Mouse (Mus musculus) kidney, adult 11 months (tissue): ENCODE measurements around the gene Ccdc3.

ENCODE experiments used
- DNase-seq: peaks from one replicate; pipeline ENCODE4 v3.0.0; 2022

Ccdc3 gene

DNA sequence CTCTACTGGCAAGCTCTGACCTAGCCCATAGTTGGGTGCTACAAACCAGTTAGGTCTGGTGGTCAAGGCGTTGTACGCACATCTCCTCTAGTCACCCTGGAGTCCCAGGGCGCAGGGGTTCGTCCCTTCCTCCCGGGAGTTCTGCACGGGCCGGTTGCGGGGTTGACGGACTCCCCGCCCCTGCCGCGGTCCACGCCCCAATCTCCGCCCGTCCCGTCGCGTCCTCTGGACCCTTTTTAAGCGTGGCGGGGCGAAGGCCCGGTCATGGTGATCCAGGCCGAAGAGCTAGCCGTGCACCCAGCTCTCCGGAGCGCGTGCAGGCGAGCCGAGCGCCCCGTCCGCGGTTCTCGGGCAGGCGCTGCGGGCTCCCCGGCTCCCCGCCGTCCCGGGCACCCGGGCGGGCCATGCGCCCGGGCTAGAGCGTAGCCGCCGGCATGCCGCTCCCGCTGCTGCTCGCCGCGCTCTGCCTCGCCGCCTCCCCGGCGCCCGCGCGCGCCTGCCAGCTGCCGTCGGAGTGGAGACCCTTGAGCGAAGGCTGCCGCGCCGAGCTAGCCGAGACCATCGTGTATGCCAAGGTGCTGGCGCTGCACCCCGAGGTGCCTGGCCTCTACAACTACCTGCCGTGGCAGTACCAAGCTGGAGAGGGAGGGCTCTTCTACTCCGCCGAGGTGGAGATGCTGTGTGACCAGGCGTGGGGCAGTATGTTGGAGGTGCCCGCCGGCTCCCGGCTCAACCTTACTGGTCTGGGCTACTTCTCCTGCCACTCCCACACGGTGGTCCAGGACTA, at the start of gene Ccdc3:
Gene Ccdc3, plus strand, starts transcription at position 277 of the 787 bp plus-strand sequence.
- DNase-seq: peak; percentile 7

DNA sequence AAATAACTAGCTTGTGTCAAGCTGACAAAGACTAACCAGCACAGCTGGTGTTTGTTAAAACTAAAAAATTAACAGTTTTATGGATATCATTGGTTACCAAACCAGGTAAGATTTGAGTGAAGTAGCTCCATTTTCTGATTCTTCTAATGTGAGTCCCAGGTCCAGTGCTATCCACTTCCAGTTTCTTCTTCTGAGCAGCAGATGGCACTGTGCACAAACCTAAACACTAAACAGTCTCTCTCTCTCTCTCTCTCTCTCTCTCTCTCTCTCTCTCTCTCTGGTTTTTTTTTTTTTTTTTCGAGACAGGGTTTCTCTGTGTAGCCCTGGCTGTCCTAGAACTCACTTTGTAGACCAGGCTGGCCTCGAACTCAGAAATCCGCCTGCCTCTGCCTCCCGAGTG, 47.2 kb upstream of the Ccdc3 start:
- peak; percentile 6 for DNase-seq

DNA sequence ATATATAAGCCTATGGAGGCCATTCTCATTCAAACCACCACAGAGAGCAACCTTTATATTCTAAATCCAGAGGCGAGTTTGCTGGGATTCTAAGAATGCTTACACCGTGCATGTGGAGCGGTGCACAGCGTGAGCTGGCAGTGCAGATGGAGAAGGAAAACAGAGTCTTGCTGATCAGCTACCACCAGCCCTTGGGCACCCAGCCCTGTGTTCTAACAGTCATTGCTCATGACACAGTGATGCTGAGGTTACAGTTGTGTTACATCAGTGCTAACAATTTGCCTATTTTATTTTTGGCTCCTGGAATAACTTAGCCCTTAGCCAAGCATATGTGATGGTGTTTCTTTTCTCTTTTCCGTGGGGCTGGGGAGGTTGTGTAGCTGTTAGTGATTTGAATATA, 42.7 kb upstream of the Ccdc3 start:
- no peak for DNase-seq

DNA sequence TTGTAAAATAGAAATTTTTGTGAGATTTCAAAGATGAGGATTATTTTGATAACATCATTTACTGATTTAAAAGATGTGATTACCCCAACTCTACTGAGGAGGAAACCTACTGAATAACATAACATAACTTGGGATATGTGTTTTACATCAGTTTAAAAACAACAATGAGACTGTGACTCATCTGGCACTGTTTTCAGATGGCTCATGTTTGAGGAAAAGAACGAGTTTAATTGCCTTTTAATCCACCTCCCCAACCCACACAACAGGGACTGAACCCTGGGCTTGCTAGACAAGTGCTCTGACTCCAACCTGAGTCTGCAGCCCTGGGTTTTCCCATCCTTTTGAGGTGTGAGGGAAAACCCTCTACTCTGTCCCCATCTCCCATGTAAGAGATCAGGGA, 42.3 kb upstream of the Ccdc3 start:
- DNase-seq: no peak

DNA sequence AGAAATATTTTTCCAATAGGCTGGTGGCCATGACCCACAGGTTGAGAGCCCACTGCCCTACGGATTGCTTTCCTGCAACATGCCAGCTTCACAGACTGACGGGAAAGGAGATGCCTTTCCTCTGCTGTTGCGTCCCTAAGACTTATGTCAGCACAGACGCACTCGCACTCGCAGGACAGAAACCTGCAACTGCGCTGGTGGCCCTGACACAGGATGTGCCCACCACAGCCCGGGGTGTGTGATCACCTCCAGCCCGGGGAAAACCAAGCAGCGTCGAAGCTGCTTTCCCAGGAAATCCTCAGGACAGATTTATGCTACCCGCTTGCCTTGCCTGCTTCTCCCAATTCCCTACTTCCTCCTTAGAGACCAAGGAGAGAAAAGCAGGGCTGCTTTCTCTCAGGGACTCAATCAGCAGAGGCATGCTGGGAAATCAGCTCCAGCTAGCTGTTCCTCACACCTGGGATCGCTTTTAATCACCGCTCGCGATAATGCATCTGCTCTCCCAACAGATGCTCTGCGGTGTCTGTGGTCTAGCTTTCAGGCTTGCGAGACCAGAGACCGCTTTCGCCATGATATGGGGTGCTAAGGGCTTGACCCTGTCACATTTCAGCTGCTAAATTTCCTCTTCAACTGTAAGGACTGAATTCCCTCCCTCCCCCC, 39.7 kb upstream of the Ccdc3 start:
- DNase-seq: no peak

DNA sequence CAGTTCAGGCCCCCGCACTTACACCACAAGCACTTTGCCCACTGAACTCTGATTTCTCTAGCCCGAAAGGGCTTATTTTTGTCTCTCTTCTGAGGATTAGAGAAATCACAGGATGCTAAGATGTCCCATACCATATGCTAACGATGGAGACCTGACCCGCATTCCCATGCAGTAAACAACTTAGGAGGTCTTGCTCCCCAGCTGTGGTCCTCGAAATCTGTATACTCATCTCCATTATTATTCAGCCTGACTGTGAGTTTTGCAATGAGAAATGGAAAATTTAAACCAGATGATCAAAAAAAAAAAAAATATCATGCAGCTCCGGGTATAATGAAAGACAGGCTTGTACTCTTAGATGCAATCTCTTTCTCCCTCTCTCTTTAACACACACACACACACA, 38.4 kb upstream of the Ccdc3 start:
- no peak for DNase-seq

DNA sequence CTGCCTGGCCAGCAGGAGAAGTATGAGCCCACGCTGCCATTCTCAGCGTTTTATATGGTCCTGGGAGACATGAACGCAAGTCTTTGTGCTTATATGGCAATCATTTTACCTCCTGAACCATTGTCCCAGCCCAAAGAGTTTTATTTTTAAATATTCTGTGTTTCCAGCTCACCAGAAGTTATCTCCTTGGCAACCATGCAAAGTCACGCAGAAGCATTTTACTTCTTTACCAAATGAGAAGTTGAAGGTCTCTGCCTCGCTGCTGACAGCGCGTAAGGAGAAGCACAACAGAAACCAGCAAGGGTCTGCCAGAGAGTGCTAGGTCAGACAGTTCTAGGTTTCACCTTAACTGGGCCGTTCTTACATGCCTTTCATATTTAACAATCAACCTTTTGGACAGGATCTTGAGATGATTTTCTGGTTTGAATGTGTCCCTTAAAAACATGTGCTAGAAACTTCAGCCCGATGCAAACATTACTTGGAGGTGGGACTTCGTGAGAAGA, 35.8 kb upstream of the Ccdc3 start:
- DNase-seq: no peak

DNA sequence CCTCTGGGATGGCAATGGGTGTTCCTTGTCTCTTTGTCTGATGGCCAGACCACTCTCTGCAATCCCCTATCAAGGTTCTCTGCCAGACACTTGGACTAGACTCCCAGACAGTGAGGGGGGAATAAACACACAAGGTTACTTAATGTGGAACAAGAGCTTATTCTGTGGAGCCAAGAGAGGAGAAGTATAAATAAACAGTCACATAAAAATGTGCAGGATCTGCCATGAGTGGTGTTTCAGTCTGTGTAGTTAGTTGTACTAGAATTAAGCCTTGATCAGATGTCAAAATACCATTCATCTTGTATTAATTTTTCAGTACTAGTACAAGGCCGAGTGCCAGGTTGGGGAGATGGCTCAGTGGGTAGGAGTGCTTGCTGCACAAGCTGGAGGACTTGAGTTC, 34.7 kb upstream of the Ccdc3 start:
- no peak for DNase-seq

DNA sequence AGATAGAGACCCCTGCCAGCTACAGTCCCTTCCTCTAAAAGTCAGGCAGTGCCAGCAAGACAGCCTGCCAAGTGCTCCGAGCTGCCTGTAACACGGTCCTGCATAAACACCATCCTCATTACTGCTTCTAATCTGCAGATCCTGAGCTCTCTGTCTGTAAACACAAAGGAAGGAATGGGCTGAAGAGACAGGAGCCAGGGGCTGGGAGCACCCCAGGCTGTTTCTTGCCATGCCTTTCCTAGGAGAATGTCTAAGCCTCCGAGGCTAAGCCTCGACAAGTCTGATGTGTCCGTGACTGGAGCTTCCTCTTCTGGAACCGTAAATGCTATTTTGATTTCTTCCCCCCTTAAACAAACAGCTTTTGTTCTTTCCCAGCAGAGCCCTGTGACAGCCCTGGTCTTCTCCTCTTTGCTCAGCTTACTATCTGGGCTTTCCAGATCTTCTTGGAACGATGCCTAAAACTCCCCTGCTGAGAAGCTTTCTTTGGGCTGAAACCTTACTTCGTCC, 24.7 kb upstream of the Ccdc3 start:
- DNase-seq: no peak

DNA sequence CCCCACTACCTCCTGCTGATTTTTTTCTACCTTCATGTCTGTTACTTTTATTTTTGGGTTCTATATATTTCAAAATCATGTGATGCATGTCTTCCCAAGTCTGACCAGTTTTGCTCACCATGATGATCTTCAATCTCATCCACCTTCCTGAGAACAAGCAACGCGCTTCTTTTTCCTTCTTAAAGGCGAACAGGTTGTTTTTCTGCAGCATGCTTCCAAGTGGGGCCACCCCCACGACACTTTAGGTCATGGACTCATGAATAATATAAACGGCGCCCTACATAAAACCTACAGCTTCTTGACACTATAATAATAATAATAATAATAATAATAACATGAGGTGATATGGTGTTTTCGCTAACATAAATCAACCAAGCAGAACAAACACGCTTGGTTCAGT, 23.2 kb upstream of the Ccdc3 start:
- no peak for DNase-seq

DNA sequence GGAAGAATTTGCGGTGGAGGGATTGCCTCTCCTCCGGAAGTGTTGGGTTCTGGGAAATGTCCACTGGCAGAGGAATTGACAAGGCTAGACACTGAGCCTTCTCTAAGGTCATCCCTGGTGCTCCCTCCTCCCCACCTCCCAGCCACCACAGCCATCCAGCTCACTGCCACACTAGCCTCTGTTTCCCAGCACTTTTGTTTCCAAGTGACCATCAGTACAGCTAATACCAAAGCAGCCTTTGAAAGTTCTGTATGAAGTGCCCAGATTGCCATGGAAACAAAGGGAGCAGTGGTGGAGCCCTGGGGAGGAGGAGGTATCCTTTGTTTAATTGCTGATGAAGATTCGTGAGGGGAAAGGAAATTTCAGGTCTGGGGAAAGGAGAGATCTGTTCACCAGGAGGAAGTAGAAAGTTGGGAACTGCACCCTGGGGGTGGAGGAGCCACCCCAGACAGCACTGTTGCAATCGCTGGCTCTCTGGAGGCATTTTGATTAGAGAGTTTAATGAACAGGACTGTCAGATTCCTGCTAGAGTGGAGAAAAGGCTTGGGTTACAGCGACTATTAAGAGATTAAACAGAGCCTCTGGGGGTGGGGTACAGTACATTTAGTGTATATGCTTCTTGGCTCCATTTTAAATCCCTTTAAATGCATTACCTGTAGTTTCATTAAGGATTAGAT, 20.6 kb upstream of the Ccdc3 start:
- DNase-seq: no peak

DNA sequence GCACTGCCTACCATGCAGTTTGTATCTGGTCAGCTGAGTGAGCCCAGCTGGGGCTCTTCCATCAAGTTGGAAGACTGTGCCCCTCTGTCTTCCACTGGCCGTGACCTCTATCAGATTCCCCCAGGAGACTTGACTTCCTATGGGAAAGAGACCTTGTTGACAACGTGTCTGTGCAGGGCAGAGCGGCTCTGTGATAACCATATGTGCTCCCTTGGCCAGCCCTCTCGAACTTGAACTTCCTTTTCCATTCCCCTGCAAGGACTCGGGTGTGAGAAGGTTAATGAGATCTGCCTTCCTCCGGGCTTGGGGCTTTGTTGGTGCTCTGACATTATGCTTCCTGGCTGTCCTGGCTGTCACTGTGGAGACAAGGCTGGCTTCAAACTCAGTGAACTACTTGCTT, 12.1 kb upstream of the Ccdc3 start:
- no peak for DNase-seq

DNA sequence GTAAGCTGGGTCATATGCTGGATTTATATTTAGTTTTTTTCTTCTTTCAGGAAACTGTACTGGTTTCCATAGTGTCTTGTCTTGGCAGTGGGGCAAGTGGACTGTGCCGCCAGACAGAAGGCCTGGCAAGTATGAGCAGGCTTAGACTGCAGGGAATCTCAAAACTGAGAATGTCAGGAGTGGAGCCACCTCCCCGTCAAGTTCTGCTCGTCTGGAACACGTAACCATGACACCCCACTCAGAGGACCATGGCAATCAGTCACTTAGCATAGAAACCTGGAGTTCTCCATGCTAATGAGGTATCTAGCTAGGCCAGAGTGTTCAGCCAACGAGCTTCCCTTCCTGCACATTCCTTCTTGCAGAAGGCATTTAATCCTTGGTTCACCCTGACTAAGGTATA, 10.2 kb upstream of the Ccdc3 start:
- DNase-seq: no peak

DNA sequence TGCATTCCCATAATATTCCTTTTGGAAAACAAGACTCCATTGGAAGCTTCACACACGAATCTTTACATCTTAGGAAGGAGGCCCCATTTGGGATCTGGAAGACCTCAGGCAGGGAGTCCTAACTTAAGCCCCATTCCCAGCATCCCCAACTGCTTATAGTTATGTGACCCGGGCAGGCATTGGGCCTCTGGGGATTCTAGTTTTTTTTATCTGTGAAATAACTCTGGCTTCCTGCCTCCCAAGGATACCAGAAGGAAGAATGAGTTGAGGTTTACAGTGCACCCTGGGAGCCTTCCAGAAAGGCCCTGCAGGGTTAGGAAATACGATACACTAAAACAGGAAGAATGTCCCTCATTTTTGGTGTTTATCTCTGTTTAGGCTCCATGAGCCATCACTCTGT, 8.5 kb upstream of the Ccdc3 start:
- DNase-seq: peak; percentile 6

DNA sequence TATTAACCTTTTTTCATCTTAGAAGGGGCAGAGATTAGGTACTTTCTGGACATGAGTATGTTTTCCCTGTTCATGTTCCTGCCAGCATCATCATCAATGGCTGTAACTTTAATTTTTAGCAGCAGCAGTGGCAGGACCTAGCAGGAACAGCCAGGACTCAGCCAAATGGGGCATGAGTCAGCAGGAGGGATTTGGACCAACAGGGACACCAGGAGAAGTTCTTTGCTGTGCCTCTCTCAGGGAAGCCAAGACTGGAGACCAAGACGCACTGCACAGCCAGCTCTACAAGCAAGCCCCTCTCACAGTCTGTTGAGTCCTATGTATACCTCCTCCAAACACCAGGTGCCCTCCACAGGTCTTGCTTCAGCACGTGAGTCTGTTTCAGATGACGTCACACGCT, 5.5 kb upstream of the Ccdc3 start:
- DNase-seq: no peak

DNA sequence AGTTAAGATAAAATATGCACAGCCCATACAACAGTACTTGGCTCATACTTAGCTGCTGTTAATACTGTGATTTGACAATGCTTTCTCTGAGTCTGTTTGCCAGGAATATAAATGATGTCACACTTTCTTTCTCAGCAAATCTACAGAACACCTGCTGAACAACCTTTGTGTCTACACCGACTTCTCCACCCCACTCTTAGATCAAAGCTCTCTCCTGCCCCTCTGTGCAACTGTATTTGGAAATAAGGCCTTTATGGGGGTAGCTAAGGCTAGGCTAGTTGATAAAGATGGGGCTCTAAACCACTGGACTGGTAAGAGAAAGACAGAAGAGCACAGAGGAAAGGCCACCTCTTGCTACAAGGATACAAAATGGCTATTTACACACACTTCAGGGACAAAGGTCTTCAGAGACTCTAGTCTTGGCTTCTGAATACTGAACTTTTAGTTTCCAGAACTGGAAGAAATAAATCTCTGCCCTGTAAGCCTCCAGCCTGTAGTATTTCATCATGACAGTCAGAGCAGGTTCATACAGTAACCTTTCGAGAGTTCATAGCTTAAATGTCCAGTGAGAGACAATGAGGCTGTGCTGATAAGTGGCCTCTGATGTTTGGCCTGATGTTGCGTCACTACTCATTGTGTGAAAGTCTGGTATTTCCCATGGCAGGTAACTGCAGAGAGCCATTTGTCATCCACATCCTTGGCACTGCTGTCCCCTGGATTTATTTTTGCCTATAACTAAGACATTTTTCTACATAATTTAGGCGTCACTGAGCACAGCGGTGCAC, 2.4 kb upstream of the Ccdc3 start:
- peak; percentile 14 for DNase-seq

DNA sequence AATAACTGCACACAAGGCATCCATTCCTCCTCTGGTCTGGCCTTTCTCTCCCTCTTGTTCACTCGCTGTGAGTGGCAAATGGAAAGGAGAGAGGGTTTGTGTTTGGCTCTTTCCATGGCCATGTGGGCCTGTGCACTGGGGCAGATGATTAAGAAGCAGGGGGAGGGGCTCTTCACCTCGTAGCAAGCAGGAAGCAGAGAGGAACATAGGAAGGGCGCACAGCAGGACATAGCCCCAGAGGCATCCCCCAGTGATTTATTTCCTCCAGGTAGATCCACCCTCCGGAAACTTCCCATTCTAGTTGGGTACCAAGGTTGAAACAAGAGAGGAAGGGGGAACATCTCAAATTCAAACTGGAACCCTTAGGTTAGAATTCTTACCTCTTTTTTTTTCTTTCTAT, 2.4 kb downstream of the Ccdc3 start:
- no peak for DNase-seq

DNA sequence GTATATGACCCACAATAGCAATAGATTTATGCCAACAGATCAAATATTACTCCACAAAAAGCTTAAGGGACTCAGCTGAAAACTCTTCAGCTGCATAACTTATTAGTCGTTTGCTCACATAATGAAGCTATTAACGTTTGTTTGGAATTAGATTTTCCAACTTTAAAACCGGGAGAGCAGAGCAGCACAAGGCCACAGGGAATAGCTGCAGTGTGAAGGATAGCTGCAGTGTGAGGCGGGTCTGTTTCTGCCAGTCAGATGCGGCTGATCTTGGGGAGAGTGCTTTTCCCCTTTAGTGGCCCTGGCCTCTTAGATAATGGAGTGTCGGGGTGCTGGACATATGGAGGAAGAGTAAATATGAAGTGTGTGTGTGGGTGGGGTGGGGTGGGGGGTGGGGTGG, 6.9 kb downstream of the Ccdc3 start:
- DNase-seq: no peak

DNA sequence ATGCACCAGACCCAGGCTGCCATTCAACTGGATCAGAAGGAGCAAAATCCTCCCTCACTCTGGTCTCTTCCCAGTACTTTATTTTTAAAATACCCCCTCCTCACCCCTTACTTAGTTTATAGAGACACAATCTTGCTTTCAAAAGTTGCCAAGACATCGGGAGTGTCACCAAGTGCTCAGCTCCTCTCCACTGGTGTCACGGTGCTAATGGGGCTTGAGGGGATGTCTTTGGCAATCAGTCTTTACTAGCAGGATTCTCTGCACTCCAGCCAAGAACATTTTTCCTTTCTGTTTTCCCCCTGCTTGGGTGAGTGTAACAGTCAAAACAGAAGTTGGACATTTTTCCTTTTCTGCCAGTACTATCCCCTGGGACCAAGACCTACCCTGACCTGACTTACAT, 10.3 kb downstream of the Ccdc3 start:
- DNase-seq: no peak

DNA sequence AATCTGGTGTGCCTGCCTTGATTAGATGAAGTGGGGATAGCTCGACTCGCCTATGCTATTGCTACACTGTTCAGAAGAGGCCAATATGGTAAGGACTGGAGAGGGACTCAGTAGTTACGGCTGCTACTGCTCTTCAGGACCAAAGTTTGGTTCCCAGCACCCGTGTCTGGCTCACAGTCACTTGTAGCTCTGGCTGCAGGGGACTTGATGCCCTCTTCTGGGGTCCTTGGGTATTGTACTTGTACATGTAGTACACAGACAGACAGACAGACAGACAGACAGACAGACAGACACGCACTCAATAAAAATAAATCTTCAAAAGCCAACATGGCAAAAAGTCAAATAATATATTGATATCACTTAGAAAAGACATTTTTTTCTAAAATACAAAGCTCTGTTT, 17.1 kb downstream of the Ccdc3 start:
- DNase-seq: no peak

DNA sequence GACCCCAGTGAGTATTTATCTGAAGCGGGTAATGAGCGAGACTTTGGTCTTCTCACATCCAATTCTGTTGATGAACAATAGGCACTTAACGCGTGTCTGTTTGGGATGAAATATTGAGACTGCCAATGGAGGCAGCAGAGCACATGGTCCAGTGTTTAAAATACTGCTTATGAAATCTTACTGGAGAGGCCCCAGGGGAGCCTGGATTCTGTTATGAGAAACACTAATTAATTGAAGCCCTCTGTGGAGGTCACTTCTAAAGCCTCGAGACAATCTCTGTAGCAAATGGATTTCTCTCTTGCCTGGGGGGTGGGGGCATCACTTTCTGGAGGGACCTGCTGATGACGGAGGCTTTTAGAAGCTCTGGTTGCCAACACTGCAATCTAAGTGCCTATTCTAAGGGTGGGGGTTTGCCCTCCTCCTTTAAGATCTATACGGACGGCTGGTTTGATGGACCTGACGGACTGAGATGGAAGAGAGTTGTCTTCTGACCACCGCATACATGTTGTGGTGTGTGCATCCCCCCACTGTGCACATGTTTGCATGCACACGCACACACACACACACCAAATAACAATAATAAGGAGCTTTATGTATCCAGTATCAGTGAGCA, 22.8 kb downstream of the Ccdc3 start:
- DNase-seq: no peak

DNA sequence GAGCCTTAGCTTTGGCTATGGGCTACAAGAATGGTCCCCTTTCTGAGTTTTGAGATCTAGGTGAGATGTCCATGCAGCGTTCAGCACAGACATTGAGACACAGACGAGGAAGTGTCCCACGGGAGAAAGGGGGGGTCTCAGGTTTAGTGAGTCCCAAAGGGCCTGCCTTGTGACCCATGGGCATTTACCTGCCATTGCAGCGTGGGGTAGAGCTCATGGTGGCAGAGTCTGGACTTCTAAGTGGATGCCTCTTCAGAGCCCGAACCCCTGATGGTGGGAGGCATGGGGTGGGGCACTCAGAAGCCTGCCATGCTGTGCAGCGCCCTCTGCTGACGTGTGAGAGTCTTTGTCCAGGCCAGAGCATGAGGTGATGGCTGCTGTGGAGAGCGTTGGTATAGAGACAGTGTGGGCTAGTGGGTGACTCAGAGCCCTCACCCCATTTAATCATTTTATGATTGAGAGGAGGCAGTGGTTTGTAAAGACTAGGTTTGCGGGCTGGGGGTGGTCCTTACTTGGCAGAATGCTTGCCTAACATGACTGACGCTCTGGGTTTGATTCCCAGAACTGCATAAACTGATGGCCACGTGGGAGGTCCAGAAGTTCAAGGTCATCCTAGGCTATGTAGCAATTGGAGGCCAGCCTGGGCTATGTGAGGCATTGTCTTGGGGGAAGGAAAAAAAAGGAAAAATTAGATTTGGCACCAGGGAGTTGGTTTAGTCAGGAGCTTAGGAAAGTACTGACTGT, 23.6 kb downstream of the Ccdc3 start:
- no peak for DNase-seq
